Mouse (Mus musculus): ENCODE measurements at regions not wholly inside any gene's neighbourhood (a gene's known extent, or its start where the extent isn't known, plus 50 kb on each side); places are given as distances from the start of the nearest gene placed in this dataset.

GRCm38 (mm10) chr1:91611281-91611680 is 70.9 kb downstream of the Asb1 start:
- DNase-seq (ENCODE audit: low spot score in 2 of 2) = no peak

GRCm38 (mm10) chr1:91611694-91612093 is 71.3 kb downstream of the Asb1 start:
- no peak for DNase-seq (ENCODE audit: low spot score in 2 of 2)

- DNase-seq (ENCODE audit: low spot score in 2 of 2) = no peak
Observed at GRCm38 (mm10) chr1:91612912-91613311, 72.6 kb downstream of the Asb1 start.

DNA sequence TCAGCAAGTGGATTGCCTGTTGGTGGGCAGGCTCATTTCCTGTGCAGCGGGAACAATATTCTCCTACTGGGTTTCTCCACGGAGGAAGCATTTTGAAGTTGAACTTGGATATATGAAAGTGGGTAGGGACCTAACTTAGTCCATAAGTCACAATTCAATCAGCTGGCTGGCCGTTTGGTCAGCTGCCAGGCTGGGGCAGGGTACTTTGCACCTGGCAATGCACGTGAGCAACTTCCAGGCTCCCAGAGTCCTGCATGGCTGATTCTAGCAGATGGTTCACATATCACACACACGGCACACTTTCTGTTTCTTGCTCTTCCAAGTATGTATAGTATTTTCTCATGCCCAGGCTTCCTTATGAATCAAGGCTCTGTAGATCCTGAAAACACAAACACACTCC is 75.1 kb downstream of the Asb1 start:
- no peak for DNase-seq (ENCODE audit: low spot score in 2 of 2)

- no peak for DNase-seq (ENCODE audit: low spot score in 2 of 2)
Observed at GRCm38 (mm10) chr1:91618527-91619135, 78.3 kb downstream of the Asb1 start.

DNA sequence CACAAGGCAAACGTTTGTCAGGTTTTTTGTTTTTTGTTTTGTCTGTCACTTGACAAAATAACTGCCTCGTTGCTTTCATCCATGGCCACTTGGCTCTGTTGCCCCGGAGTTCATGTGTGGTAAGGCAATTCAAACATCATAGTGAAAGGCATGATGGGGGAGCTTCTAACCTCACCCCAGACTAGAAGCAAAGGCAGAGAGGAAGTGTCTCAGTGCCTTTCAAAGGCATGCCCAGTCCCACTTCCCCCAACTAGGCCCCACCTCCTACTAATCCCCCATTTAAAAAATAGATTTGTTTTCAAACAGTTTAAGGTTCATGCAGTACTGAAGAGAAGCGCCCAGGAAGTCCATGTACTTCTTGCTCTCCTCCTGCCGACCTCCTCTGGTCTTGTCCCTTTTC is 80.8 kb downstream of the Asb1 start:
- DNase-seq (ENCODE audit: low spot score in 2 of 2) = no peak

DNA sequence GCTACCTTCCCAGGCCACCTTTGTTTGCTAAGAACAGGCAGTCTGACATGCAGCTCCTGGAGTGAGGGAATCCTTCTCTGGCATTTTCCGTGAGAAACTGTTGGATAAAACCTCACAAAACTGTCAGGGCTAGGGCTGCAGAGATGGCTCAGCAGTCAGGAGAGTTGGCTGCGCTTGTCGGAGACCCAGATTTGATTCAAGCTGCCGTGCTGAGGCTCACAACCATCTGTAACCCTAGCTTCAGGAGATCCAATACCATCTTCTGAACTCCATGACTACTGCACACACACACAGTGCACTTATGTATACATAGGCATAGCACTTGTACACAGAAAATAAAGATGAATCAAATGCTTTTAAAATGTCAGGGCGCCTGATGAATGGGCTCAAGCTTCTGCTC is 82.5 kb downstream of the Asb1 start:
- peak in 1 of 2 experiments; percentile 41 for DNase-seq (ENCODE audit: low spot score in 2 of 2)

DNA sequence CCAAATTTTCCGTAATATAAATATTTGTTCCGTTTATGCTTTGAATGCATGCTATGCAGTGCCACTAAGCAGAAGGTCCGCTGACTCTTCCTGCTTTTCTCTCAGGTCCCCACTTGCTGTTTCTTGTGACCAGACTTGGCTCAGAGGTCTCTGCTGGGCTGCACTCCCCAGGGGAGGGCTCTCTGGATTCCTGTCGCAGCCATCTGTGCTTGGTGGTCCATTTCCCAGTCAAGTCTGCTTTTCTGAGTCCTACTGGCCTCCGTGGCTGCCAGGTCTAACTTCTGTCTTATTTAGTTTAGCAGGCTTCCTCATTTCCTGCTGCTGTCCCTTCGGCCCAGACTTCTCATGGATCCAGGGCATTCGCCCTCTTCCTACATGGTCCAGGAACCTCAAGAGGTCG is 83.7 kb downstream of the Asb1 start:
- DNase-seq (ENCODE audit: low spot score in 2 of 2) = no peak

- no peak for DNase-seq (ENCODE audit: low spot score in 2 of 2)
Observed at GRCm38 (mm10) chr1:91624531-91625300, 84.4 kb downstream of the Asb1 start.

GRCm38 (mm10) chr1:91626090-91626489 is 85.7 kb downstream of the Asb1 start:
- no peak for DNase-seq (ENCODE audit: low spot score in 2 of 2)

DNA sequence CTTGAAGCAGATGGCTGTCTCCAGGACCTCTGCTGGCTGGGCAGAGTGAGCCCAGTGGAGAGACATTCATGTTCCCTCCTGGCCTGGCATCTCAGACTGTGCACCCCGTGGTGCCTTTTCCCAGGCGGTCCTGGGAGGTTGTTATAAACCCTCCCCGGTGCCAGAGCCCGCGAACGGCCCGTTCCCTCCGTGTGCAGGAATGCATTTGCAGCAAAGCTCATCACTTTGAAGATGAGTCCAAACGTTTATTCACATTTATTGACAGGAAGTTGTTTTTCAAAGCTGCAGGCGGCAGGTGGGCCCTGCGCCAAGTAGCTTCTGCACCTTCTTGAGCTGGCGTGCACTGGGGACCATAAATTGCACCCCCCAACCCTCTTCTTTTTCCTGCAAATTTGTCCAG is 89.9 kb downstream of the Asb1 start:
- no peak for DNase-seq (ENCODE audit: low spot score in 2 of 2)

DNA sequence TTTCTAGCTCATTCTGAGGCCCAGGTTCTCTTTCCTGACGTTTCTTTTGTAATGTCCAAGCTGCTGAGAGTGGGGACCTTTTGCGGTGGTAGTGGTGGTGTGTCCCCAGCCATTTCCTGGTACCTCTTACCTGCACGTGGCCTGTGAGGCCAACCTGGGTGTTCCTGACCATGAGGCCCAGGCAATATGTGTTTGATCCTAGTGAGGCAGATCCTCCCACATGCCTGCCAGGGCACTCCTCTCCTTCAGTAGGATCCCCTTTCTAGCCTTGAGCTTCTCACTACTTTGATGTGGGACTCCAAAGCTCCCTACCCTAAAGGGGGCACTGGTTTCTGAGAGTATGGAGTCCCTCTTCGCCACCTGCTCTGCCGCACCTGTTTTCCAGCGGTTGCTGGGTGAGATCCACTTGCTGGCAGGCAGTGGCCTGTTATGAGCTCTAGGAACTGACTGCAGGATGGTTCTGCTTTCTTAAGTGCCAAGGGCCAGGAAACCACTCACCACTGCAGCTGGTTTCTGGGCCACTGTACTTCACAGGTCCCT is 90.6 kb downstream of the Asb1 start:
- no peak for DNase-seq (ENCODE audit: low spot score in 2 of 2)

- DNase-seq (ENCODE audit: low spot score in 2 of 2) = no peak
Observed at GRCm38 (mm10) chr1:91632906-91633493, 92.7 kb downstream of the Asb1 start.

DNA sequence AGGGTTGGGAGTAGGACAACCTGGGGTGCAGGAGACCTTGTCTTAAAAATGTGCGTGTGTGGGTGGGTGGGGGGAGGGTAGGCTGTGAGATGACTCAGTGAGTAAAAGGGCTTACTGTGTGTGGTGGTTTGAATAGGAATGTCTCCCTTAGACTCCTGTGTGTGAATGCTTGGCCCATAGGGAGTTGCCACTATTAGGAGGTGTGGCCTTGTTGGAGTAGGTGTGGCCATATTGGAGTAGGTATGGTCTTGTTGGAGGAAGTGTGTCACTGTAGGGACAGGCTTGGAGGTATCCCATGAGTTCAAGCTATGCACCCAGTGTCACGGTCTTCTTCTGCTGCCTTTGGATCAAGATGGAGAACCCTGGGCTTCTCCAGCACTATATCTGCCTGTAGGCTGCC is 96.2 kb downstream of the Asb1 start:
- no peak for DNase-seq (ENCODE audit: low spot score in 2 of 2)

DNA sequence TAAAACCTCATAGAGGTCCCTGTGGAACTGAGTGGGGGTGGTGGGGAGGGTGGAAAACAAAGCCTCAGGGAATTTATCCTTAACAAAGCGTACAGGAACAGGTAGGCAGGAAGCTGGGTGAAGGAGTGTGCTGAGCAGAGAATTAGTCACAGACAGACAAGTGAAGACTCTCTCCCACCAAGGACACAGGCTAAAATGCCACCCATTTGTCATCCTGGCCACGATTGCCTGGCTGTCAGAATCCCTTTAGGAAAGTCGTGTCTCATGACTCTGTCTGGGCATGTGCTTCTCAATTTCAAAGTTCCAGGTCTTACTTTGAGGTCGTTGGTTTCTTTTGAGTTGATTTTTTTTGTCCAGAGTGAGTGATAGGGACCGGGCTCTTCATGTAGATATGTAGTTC is 100.2 kb downstream of the Asb1 start:
- DNase-seq (ENCODE audit: low spot score in 2 of 2) = no peak

DNA sequence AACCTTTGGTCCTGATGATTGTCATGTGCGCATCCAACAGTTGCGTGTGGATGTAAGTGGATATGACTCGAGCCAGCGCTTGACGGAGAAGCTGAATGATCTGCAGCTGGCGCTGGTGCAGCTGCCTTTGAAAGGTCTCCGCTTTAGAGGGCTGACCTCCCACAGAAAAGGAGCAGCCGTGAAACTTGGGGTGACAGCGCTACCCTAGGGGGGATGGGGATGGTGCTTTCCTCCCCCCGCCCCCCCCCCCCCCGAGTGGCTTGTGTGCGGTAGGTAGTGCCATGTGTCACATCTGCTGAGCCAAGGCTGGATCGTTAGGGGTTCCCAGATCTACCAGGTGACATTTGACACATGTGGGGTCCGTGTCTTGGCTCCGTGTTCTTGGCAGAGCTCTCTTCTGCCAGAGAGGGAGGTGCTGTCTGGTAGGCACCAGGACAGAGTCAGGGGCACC is 118.7 kb downstream of the Asb1 start:
- no peak for DNase-seq (ENCODE audit: low spot score in 2 of 2)

DNA sequence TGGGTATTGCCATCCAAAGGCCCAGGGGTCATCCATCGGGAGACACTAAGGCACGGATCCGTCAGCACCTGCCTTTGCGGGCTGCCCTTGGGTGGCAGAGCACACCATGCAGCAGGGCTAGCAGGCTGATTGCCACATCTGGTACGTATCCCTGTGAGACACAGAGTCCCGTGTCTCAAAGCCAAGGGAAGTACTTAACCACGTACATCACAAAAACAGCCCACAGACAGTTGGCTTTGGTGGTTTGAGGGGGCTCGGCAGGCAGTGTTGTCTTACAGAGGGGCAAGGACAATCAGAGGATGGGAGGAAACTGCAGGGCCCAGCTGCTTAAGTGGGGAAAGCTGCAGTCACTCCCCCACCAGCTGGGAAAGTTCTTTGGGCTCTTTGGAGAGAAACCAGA is 119.1 kb downstream of the Asb1 start:
- no peak for DNase-seq (ENCODE audit: low spot score in 2 of 2)

GRCm38 (mm10) chr1:91663289-91663688 is 122.9 kb downstream of the Asb1 start:
- no peak for DNase-seq (ENCODE audit: low spot score in 2 of 2)

DNA sequence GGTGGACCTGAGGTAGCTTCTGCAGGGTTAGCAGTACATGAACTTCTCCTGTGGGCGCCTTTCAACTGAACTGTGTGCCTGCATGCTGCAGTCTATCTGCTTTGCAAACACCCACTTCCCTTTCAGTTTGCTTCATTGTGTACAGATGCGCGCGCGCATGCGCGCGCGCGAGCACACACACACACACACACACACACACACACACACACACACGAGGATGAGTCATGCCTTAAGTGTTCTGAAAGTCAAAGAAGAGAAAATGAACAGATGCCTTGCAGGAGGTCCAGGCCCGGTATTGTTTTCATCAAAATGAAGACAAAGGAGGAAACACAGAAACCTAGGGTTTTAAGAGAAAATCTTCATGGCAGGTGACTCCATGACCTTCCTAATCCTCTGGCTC is 124.3 kb downstream of the Asb1 start:
- peak in 1 of 2 experiments; percentile 13 for DNase-seq (ENCODE audit: low spot score in 2 of 2)

GRCm38 (mm10) chr1:91668530-91668929 is 128.2 kb downstream of the Asb1 start:
- DNase-seq (ENCODE audit: low spot score in 2 of 2) = peak; percentile 13 to 19

DNA sequence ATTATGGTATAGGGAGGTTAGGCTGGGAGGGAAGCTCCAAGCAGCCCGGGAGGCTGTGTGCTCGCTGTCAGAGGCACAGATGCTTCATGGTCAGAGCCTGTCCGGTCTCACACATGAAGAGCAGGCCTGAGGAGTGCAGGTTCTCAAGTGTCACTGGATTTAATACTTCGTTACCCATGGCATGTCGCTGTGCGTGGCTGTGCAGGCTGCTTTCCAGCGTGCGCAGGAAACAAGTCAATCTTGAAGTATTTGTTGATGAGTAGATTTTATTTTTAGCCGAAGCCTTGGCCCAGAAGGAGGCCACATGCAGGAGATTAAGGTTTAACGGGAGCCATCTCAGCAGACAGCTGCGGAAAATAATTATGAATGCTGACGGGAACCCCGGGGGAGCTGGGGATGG is 130.3 kb upstream of the Twist2 start:
- DNase-seq (ENCODE audit: low spot score in 2 of 2) = no peak

DNA sequence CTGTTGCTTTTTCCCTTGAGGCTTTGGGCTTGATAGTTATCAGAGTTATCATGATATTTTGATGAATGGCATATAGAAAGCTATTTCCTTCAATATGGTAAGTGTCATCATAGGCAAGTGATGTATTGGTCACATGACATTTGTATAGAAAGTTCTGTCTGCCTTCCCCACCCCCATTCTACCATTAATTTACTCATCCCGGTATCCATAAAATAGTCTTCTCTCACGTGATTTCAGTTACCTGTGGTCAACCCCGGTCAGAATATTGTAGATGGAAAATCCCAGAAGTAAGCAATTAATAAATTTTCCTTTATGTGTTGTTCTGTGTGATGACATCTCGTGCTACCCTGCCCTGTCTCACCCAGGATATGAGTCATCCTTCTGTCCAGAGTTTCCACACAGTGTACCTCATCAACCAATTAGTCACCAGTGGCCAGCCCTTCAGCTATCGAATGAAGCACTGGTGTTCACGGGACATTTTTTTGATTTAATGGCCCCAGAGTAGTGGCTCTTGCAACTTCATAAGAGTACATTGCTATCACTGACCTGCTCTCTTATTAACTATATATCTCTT is 127.1 kb upstream of the Twist2 start:
- no peak for DNase-seq (ENCODE audit: low spot score in 2 of 2)
